Mouse (Mus musculus): Measurements from ENCODE around the gene Gjd2. TPM values are rescaled to one million over a fixed set of nuclear protein-coding genes. Genes with fewer than 3 reads are reported as not detected.

The Gjd2 gene
- polyA plus RNA-seq (2015; fragmentation: Nextera tagmentation; extraction: Ambion mirVana): 4.6 and 6.0 TPM in 2 replicates

- Histone ChIP-seq H3K27me3 (peaks cover 40% of the 10 kb centered on the region), H3K9me3 (no peaks in the 10 kb centered on the region), H3K4me3 (peak within 1 kb of the TSS; percentile 68), H3K9ac (peak within 1 kb of the TSS; percentile 90), H3K4me2 (peak within 1 kb of the TSS; percentile 82), H3K36me3 (no peaks in the 10 kb centered on the region), H3K27ac (peak within 1 kb of the TSS; percentile 80), H3K4me1 (replicated peaks) (peaks cover 29% of the 10 kb centered on the region)
- under 1% methylated on average over 58 of the region's 60 CpGs for WGBS
- ATAC-seq (ENCODE audit: low FRiP score): peak; percentile 86
Measured at GRCm38 (mm10) chr2:114013295-114013771, at the start of gene Gjd2. Gene Gjd2, minus strand, starts transcription at chr2:114013619.

- WGBS: 30% methylated on average over 6 of the region's 6 CpGs
- H3K36me3 ChIP-seq: no peaks in the 10 kb centered on the region
- H3K9ac ChIP-seq: no peak overlapping the region
- H3K27ac ChIP-seq: no peak overlapping the region
- H3K27me3 ChIP-seq: no peaks in the 10 kb centered on the region
- H3K4me2 ChIP-seq: no peak overlapping the region
- ATAC-seq (ENCODE audit: low FRiP score): no peak
- H3K4me3 ChIP-seq: no peak overlapping the region
- peaks cover 7% of the 10 kb centered on the region; the same call in 1 of the 2 replicates for H3K4me1 ChIP-seq (replicated peaks)
- no peaks in the 10 kb centered on the region for H3K9me3 ChIP-seq
Measured at GRCm38 (mm10) chr2:114060071-114060591, 46.7 kb upstream of the Gjd2 start.

- Histone ChIP-seq H3K27me3 (no peaks in the 10 kb centered on the region), H3K4me1 (replicated peaks) (peaks cover 7% of the 10 kb centered on the region; the same call in 1 of the 2 replicates), H3K9ac (no peak overlapping the region), H3K4me2 (no peak overlapping the region), H3K9me3 (no peaks in the 10 kb centered on the region), H3K4me3 (no peak overlapping the region), H3K36me3 (no peaks in the 10 kb centered on the region), H3K27ac (no peak overlapping the region)
- 79% methylated on average over 1 of the region's 1 CpGs for WGBS
- no peak for ATAC-seq (ENCODE audit: low FRiP score)
Measured at GRCm38 (mm10) chr2:114059608-114060007, 46.2 kb upstream of the Gjd2 start.

- no peaks in the 10 kb centered on the region for H3K36me3 ChIP-seq
- peaks cover 7% of the 10 kb centered on the region; the same call in 1 of the 2 replicates for H3K4me1 ChIP-seq (replicated peaks)
- H3K4me3 ChIP-seq: no peak overlapping the region
- no peak for ATAC-seq (ENCODE audit: low FRiP score)
- H3K9ac ChIP-seq: no peak overlapping the region
- no peaks in the 10 kb centered on the region for H3K9me3 ChIP-seq
- 95% methylated on average over 10 of the region's 10 CpGs for WGBS
- H3K27ac ChIP-seq: no peak overlapping the region
- H3K4me2 ChIP-seq: no peak overlapping the region
- no peaks in the 10 kb centered on the region for H3K27me3 ChIP-seq
Measured at GRCm38 (mm10) chr2:114058226-114058796, 44.9 kb upstream of the Gjd2 start.

- Histone ChIP-seq H3K4me3 (no peak overlapping the region), H3K4me2 (no peak overlapping the region)
- 28% methylated on average over 10 of the region's 10 CpGs for WGBS
Measured at GRCm38 (mm10) chr2:114057303-114057853, 44.0 kb upstream of the Gjd2 start.

GRCm38 (mm10) chr2:114054129-114054528 is 40.7 kb upstream of the Gjd2 start:
- Histone ChIP-seq H3K4me1 (replicated peaks) (peaks cover 10% of the 10 kb centered on the region; the same call in 1 of the 2 replicates), H3K4me3 (no peak overlapping the region), H3K27me3 (no peaks in the 10 kb centered on the region), H3K36me3 (no peaks in the 10 kb centered on the region), H3K9ac (no peak overlapping the region), H3K27ac (no peak overlapping the region), H3K9me3 (no peaks in the 10 kb centered on the region), H3K4me2 (no peak overlapping the region)
- 91% methylated on average over 4 of the region's 4 CpGs for whole genome bisulfite sequencing
- ATAC-seq (ENCODE audit: low FRiP score): no peak

More at GRCm38 (mm10) chr2:114057303-114057853, 44.0 kb upstream of the Gjd2 start:
- H3K27me3 ChIP-seq: no peaks in the 10 kb centered on the region
- no peak overlapping the region for H3K9ac ChIP-seq
- 0 out of 2 replicates have a peak, but pooled peaks have one; percentile 21 for ATAC-seq (ENCODE audit: low FRiP score)
- peaks cover 10% of the 10 kb centered on the region; the same call in 1 of the 2 replicates for H3K4me1 ChIP-seq (replicated peaks)
- H3K9me3 ChIP-seq: no peaks in the 10 kb centered on the region
- H3K36me3 ChIP-seq: no peaks in the 10 kb centered on the region
- no peak overlapping the region for H3K27ac ChIP-seq

GRCm38 (mm10) chr2:114052696-114053598 is 39.5 kb upstream of the Gjd2 start, which contains the start of gene Actc1:
Gene Actc1, minus strand, starts transcription at chr2:114053548.
- peak; percentile 68 for ATAC-seq (ENCODE audit: low FRiP score)
- no peak within 1 kb of the TSS for H3K27ac ChIP-seq
- 38% methylated on average over 14 of the region's 14 CpGs for WGBS
- H3K4me3 ChIP-seq: no peak within 1 kb of the TSS
- H3K9ac ChIP-seq: no peak within 1 kb of the TSS
- peak within 1 kb of the TSS; percentile 30; the same call in 1 of the 2 replicates for H3K4me2 ChIP-seq
- no peaks in the 10 kb centered on the region for H3K36me3 ChIP-seq
- H3K4me1 ChIP-seq (replicated peaks): peaks cover 10% of the 10 kb centered on the region; the same call in 1 of the 2 replicates
- no peaks in the 10 kb centered on the region for H3K27me3 ChIP-seq
- H3K9me3 ChIP-seq: no peaks in the 10 kb centered on the region

- WGBS: 92% methylated on average over 14 of the region's 14 CpGs
- no peak for ATAC-seq (ENCODE audit: low FRiP score)
- no peak overlapping the region for H3K9ac ChIP-seq
Measured at GRCm38 (mm10) chr2:114051871-114052241, 38.4 kb upstream of the Gjd2 start.

GRCm38 (mm10) chr2:114051111-114051870 is 37.9 kb upstream of the Gjd2 start:
- no peak overlapping the region for H3K27ac ChIP-seq
- H3K9ac ChIP-seq: no peak overlapping the region
- ATAC-seq (ENCODE audit: low FRiP score): no peak
- no peak overlapping the region for H3K4me3 ChIP-seq
- WGBS: 96% methylated on average over 7 of the region's 7 CpGs
- H3K4me2 ChIP-seq: no peak overlapping the region
- 0 out of 2 replicates have a peak, but pooled peaks cover 3% of the 10 kb centered on the region for H3K4me1 ChIP-seq (replicated peaks)
- no peaks in the 10 kb centered on the region for H3K27me3 ChIP-seq
- H3K9me3 ChIP-seq: no peaks in the 10 kb centered on the region
- no peaks in the 10 kb centered on the region for H3K36me3 ChIP-seq

More at GRCm38 (mm10) chr2:114051871-114052241, 38.4 kb upstream of the Gjd2 start:
- no peak overlapping the region for H3K4me3 ChIP-seq
- H3K27me3 ChIP-seq: no peaks in the 10 kb centered on the region
- H3K4me1 ChIP-seq (replicated peaks): 0 out of 2 replicates have a peak, but pooled peaks cover 3% of the 10 kb centered on the region
- H3K36me3 ChIP-seq: no peaks in the 10 kb centered on the region
- H3K4me2 ChIP-seq: no peak overlapping the region
- no peaks in the 10 kb centered on the region for H3K9me3 ChIP-seq
- no peak overlapping the region for H3K27ac ChIP-seq

GRCm38 (mm10) chr2:114050150-114050549 is 36.7 kb upstream of the Gjd2 start:
- Histone ChIP-seq H3K9ac (no peak overlapping the region), H3K4me1 (replicated peaks) (0 out of 2 replicates have a peak, but pooled peaks cover 3% of the 10 kb centered on the region), H3K9me3 (no peaks in the 10 kb centered on the region), H3K36me3 (no peaks in the 10 kb centered on the region), H3K4me2 (no peak overlapping the region), H3K27me3 (no peaks in the 10 kb centered on the region), H3K27ac (no peak overlapping the region), H3K4me3 (no peak overlapping the region)
- no peak for ATAC-seq (ENCODE audit: low FRiP score)
- WGBS: 96% methylated on average over 7 of the region's 7 CpGs

GRCm38 (mm10) chr2:114049372-114049771 is 36.0 kb upstream of the Gjd2 start:
- H3K4me2 ChIP-seq: no peak overlapping the region
- H3K27ac ChIP-seq: no peak overlapping the region
- no peak overlapping the region for H3K4me3 ChIP-seq
- no peak overlapping the region for H3K9ac ChIP-seq
- H3K27me3 ChIP-seq: no peaks in the 10 kb centered on the region
- ATAC-seq (ENCODE audit: low FRiP score): no peak
- no peaks in the 10 kb centered on the region for H3K9me3 ChIP-seq
- WGBS: 90% methylated on average over 7 of the region's 7 CpGs
- 0 out of 2 replicates have a peak, but pooled peaks cover 3% of the 10 kb centered on the region for H3K4me1 ChIP-seq (replicated peaks)
- no peaks in the 10 kb centered on the region for H3K36me3 ChIP-seq
